Mouse (Mus musculus): ENCODE data around the gene Acoxl.

Gene Acoxl

GRCm38 (mm10) chr2:128139781-128140180 is 301.1 kb downstream of the Acoxl start:
- DNase-seq (ENCODE audit: low spot score in 2 of 2), result no peak

- DNase-seq (ENCODE audit: low spot score in 2 of 2), result no peak
These were observed 301.5 kb downstream of the Acoxl start for GRCm38 (mm10) chr2:128140183-128140582.

GRCm38 (mm10) chr2:128143992-128144391 is 305.3 kb downstream of the Acoxl start:
- no peak for DNase-seq (ENCODE audit: low spot score in 2 of 2)

- no peak for DNase-seq (ENCODE audit: low spot score in 2 of 2)
These were observed 306.8 kb downstream of the Acoxl start for GRCm38 (mm10) chr2:128145433-128145832.

GRCm38 (mm10) chr2:128149596-128149995 is 310.9 kb downstream of the Acoxl start:
- no peak for DNase-seq (ENCODE audit: low spot score in 2 of 2)

GRCm38 (mm10) chr2:128152211-128152610 is 313.5 kb downstream of the Acoxl start:
- DNase-seq (ENCODE audit: low spot score in 2 of 2), result no peak

GRCm38 (mm10) chr2:128152845-128153550 is 314.3 kb downstream of the Acoxl start:
- no peak for DNase-seq (ENCODE audit: low spot score in 2 of 2)

- no peak for DNase-seq (ENCODE audit: low spot score in 2 of 2)
These were observed 314.9 kb downstream of the Acoxl start for GRCm38 (mm10) chr2:128153551-128153910.

- no peak for DNase-seq (ENCODE audit: low spot score in 2 of 2)
These were observed 316.9 kb downstream of the Acoxl start for GRCm38 (mm10) chr2:128155412-128156066.

- no peak for DNase-seq (ENCODE audit: low spot score in 2 of 2)
These were observed 317.4 kb downstream of the Acoxl start for GRCm38 (mm10) chr2:128156067-128156462.

GRCm38 (mm10) chr2:128156557-128157412 is 318.1 kb downstream of the Acoxl start:
- no peak for DNase-seq (ENCODE audit: low spot score in 2 of 2)

GRCm38 (mm10) chr2:128158734-128159410 is 320.2 kb downstream of the Acoxl start:
- no peak for DNase-seq (ENCODE audit: low spot score in 2 of 2)

- no peak for DNase-seq (ENCODE audit: low spot score in 2 of 2)
These were observed 321.0 kb downstream of the Acoxl start for GRCm38 (mm10) chr2:128159619-128160125.

- no peak for DNase-seq (ENCODE audit: low spot score in 2 of 2)
These were observed 324.5 kb downstream of the Acoxl start for GRCm38 (mm10) chr2:128163177-128163576.

- DNase-seq (ENCODE audit: low spot score in 2 of 2), result peak in 1 of 2 experiments; percentile 31
These were observed 328.1 kb downstream of the Acoxl start for GRCm38 (mm10) chr2:128166623-128167423.

- DNase-seq (ENCODE audit: low spot score in 2 of 2), result no peak
These were observed 329.3 kb downstream of the Acoxl start for GRCm38 (mm10) chr2:128167930-128168329.

GRCm38 (mm10) chr2:128169486-128169885 is 330.8 kb downstream of the Acoxl start:
- no peak for DNase-seq (ENCODE audit: low spot score in 2 of 2)

GRCm38 (mm10) chr2:128169972-128170371 is 331.3 kb downstream of the Acoxl start:
- DNase-seq (ENCODE audit: low spot score in 2 of 2), result no peak

- no peak for DNase-seq (ENCODE audit: low spot score in 2 of 2)
These were observed 331.9 kb downstream of the Acoxl start for GRCm38 (mm10) chr2:128170614-128171013.

GRCm38 (mm10) chr2:128172266-128172665 is 333.6 kb downstream of the Acoxl start:
- no peak for DNase-seq (ENCODE audit: low spot score in 2 of 2)
